Mouse (Mus musculus) heart, embryonic 14.5 days (tissue): ENCODE results near the gene Dus2. TPM values are rescaled to one million over a fixed set of nuclear protein-coding genes. Genes with fewer than 3 reads are reported as not detected.
A peak's percentile ranks its signal among the peaks of the same experiment; 100 is the strongest.

ENCODE experiments used
- ATAC-seq: fragments of 200-750 bp; cut with Nextera tagmentation; 2 replicates; pipeline ENCODE4 v1.8.0; 2017; ENCODE audit warnings: low read depth, moderate TSS enrichment; ENCODE audit not compliant: insufficient number of reproducible peaks, insufficient read depth, low FRiP score
- H3K27ac ChIP-seq, 2 experiments: fragments of 200-500 bp in 1 of 2; fragments of 300-500 bp in 1 of 2; sonication (generic) in 1 of 2; replicated peaks in 1 of 2; 2 replicates each; pipeline ENCODE4 v1.5.1; 2012 to 2014; ENCODE audit warnings: low read depth in 2 of 2, low read length in 2 of 2, control low read depth in 1 of 2, mild to moderate bottlenecking in 1 of 2, mixed read lengths in 1 of 2; ENCODE audit not compliant: control insufficient read depth in 1 of 2, insufficient read depth in 1 of 2
- H3K27me3 ChIP-seq: fragments of 300-500 bp; sonication (generic); 2 replicates; pipeline ENCODE4 v1.6.1; 2014; ENCODE audit warnings: mild to moderate bottlenecking, low read length, control low read depth; ENCODE audit not compliant: control insufficient read depth, insufficient read depth
- H3K36me3 ChIP-seq: fragments of 300-500 bp; sonication (generic); 2 replicates; pipeline ENCODE4 v1.6.1; 2014; ENCODE audit warnings: mild to moderate bottlenecking, control low read depth, low read length, mixed read lengths; ENCODE audit not compliant: control insufficient read depth, insufficient read depth
- H3K4me1 ChIP-seq, 2 experiments: fragments of 200-500 bp in 1 of 2; fragments of 300-500 bp in 1 of 2; sonication (generic) in 1 of 2; 2 replicates each; pipeline ENCODE4 v1.6.1; 2012 to 2014; ENCODE audit warnings: low read length in 2 of 2, control low read depth in 1 of 2, mixed read lengths in 1 of 2; ENCODE audit not compliant: control insufficient read depth in 2 of 2, insufficient read depth in 2 of 2
- H3K4me2 ChIP-seq: fragments of 300-500 bp; sonication (generic); 2 replicates; pipeline ENCODE4 v1.6.1; 2014; ENCODE audit warnings: mild to moderate bottlenecking, low read length
- H3K4me3 ChIP-seq, 2 experiments: fragments of 200-500 bp in 1 of 2; fragments of 300-500 bp in 1 of 2; sonication (generic) in 1 of 2; 2 replicates each; pipeline ENCODE4 v1.5.1; 2012 to 2014; ENCODE audit warnings: low read length in 2 of 2, mild to moderate bottlenecking in 2 of 2, control low read depth in 1 of 2, low read depth in 1 of 2, moderate library complexity in 1 of 2; ENCODE audit not compliant: control insufficient read depth in 1 of 2, insufficient read depth in 1 of 2
- H3K9ac ChIP-seq: fragments of 300-500 bp; sonication (generic); 2 replicates; pipeline ENCODE4 v1.6.1; 2014; ENCODE audit warnings: mild to moderate bottlenecking, low read length
- H3K9me3 ChIP-seq: fragments of 300-500 bp; sonication (generic); 2 replicates; pipeline ENCODE4 v1.6.1; 2016; ENCODE audit warnings: low read length, control low read depth; ENCODE audit not compliant: control insufficient read depth
- WGBS: fragments of 180-500 bp; shearing (Covaris S2); extraction: QIAGEN DNeasy Blood & Tissue Kit; methylation state at CpG from one replicate; pipeline ENCODE4 v1.1.7; 2014; 5-methylcytosine and 5-hydroxymethylcytosine counted together
- polyA plus RNA-seq: library from polyadenylated mRNA; unstranded; fragments of >200 nt; fragmentation: Nextera tagmentation; extraction: Ambion mirVana; gene quantifications from 2 replicates; pipeline ENCODE4 v1.2.1, GENCODE M21; 2014

Dus2 gene
- polyA plus RNA-seq, 1 experiment from 2014 or later, result 15.2 TPM

DNA sequence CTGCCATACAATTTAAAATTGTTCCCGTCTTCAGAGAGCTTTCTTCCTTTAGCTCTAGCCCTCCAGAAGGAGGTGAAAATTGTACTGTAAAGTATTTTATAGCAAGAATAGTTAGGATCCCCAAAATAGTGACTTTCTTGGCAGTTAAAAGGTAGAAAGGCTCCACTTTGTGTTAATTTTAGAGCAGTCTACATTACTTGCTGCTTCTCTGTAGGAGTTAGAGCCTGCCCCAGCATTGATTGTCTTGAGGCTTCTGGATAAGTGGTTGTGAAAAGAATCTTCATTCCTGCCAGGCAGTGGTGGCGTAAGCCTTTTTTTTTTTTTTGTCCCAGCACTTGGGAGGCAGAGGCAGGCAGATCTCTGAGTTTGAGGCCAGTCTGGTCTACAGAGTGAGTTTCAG is 75.6 kb downstream of the Dus2 start:
- Histone ChIP-seq H3K36me3 (no peaks in the 10 kb centered on the region), H3K4me2 (no peak overlapping the region), H3K27ac (no peak overlapping the region), H3K4me1 (peaks cover 0 to 3% of the 10 kb centered on the region in 2 experiments; a peak in 1 of 4 replicates), H3K27me3 (no peaks in the 10 kb centered on the region), H3K9ac (no peak overlapping the region), H3K9me3 (no peaks in the 10 kb centered on the region), H3K4me3 (no peak overlapping the region)
- ATAC-seq, result no peak
- WGBS, result 90% methylated on average over 2 of the region's 2 CpGs

DNA sequence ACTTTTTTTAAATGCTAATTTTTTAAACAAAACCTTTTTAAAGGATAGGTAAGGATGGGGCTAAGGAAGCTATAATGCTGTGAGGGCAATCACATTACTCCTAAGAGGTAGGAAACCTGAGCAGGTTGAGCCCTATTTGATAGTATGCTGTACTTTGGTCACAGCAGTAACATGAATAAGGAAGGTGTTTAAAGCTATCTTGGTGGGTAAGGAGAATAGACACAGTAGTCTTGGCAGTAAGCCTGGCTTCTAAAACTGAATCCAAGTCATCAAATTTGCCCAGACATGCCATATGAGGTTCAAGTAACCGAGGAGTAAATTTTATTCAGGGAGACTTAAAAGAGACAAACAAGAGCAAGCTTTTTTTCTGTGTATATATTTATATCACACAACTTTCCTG is 78.4 kb downstream of the Dus2 start:
- Histone ChIP-seq H3K27ac (no peak overlapping the region), H3K4me3 (no peak overlapping the region), H3K9ac (no peak overlapping the region), H3K27me3 (no peaks in the 10 kb centered on the region), H3K9me3 (no peaks in the 10 kb centered on the region), H3K4me1 (no peaks in the 10 kb centered on the region), H3K36me3 (no peaks in the 10 kb centered on the region), H3K4me2 (no peak overlapping the region)
- no peak for ATAC-seq
- 68% methylated on average over 1 of the region's 1 CpGs for WGBS

DNA sequence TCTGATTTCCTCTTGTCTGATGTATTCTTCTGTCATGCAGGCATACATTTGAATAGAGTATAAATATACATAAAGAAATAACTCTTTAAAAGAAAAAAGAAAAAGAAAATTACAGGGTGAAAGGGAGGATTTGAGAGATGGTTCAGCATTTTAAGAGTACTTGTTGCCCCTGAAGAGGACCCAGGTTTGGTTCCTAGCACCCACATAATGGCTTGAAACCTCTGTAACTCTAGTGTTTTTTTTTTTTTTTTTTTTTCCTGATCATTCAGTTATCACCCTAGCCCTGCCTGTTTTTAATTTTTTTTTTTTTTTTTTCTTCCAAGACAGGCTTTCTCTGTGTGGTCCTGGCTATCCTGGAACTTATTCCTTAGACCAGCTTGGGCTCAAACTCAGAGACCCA is 81.0 kb downstream of the Dus2 start:
- Histone ChIP-seq H3K4me2 (no peak overlapping the region), H3K9me3 (no peaks in the 10 kb centered on the region)
- ATAC-seq, result no peak

DNA sequence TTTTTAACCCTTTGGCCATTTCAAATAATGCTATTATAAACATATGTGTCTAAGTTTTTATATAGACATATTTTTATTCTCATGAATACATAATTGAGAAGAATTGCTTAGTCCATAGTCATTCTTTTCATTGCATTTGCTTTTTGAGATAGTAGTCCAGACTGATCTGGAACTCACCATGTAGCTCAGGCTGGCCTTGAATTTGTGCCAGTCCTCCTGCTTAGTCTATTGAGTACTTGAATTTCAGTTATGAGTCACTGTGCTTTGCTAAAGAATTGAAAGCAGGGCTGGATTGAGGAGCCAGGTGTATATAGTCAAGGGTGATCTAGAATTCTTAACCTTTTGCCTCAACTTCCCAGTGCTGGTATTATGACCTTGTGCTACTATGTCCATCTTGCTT is 83.1 kb downstream of the Dus2 start:
- Histone ChIP-seq H3K27me3 (no peaks in the 10 kb centered on the region), H3K4me1 (peaks cover 0 to 8% of the 10 kb centered on the region in 2 experiments; a peak in 2 of 4 replicates), H3K4me2 (no peak overlapping the region), H3K9ac (no peak overlapping the region), H3K4me3 (no peak overlapping the region), H3K36me3 (peaks cover 8% of the 10 kb centered on the region), H3K27ac (no peak overlapping the region), H3K9me3 (no peaks in the 10 kb centered on the region)
- ATAC-seq, result no peak

More for the DNA sequence above, 81.0 kb downstream of the Dus2 start:
- Histone ChIP-seq H3K9ac (no peak overlapping the region), H3K27ac (no peak overlapping the region), H3K27me3 (no peaks in the 10 kb centered on the region), H3K4me1 (peaks cover 0 to 8% of the 10 kb centered on the region in 2 experiments; a peak in 2 of 4 replicates), H3K36me3 (no peaks in the 10 kb centered on the region), H3K4me3 (no peak overlapping the region)

DNA sequence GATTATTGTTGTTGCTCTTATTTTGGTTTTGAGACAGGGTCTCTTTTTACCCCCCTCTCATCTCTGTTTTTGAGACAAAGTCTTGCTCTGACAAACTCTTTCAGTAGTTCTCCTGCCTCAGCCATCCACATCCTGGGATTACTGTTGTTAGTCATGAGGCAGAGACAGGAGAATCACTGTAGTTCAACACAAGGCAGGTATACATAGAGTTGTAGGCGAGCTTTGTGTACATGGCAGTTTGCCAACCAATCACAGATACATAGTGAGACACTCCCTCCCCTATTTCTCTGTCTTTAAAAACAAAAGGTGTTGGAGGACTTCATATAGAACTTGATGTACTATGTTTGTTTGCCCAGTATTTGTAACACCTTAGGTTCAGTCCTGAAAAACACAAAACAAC is 83.5 kb downstream of the Dus2 start:
- H3K9ac ChIP-seq, result no peak overlapping the region
- H3K27ac ChIP-seq, result no peak overlapping the region
- no peak for ATAC-seq
- H3K4me1 ChIP-seq, result peaks cover 0 to 8% of the 10 kb centered on the region in 2 experiments; a peak in 2 of 4 replicates
- no peaks in the 10 kb centered on the region for H3K9me3 ChIP-seq
- H3K4me2 ChIP-seq, result no peak overlapping the region
- no peaks in the 10 kb centered on the region for H3K27me3 ChIP-seq
- 72% methylated on average over 1 of the region's 1 CpGs for WGBS
- H3K36me3 ChIP-seq, result peaks cover 13% of the 10 kb centered on the region
- H3K4me3 ChIP-seq, result no peak overlapping the region

DNA sequence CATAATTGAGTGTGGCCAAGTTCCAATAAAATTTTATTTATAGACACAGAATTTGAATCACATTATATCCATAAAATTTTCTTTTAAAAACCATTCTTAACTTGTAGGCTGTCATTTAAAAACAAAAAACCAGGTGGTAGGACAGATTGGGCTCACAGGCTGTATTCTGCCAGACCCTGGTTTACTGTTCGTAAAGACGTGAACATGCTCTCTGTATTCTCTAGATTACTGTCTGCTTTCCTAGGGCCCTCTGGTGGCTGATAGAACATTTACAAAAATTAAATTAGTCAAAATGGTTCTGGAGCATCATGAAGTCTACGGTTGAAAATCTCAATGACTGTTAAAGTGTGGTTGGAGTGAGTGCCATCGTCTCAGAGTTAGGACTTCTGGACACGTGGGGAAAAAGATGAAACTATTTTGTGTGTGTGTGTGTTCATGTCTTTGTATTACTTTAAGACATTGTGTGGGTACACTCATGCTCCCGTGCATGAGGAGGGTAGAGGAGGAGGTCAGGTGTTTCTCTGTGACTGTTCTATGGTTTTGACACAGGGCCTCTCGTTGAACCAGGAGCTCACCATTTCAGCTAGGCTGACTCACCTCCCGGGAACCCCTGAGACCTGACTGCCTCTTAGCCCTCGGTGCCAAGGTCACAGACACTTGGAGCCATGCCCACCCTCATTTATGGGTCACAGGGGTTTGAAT is 84.2 kb downstream of the Dus2 start:
- no peaks in the 10 kb centered on the region for H3K27me3 ChIP-seq
- no peak overlapping the region for H3K4me2 ChIP-seq
- ATAC-seq, result no peak
- H3K9me3 ChIP-seq, result no peaks in the 10 kb centered on the region
- peaks cover 13% of the 10 kb centered on the region for H3K36me3 ChIP-seq
- 0 out of 4 replicates have a peak overlapping the region, but pooled peaks of 1 of the 2 experiments have one; percentile 12 for H3K27ac ChIP-seq
- H3K4me1 ChIP-seq, result peaks cover 0 to 8% of the 10 kb centered on the region in 2 experiments; a peak in 2 of 4 replicates
- H3K9ac ChIP-seq, result no peak overlapping the region
- no peak overlapping the region for H3K4me3 ChIP-seq
- 61% methylated on average over 9 of the region's 9 CpGs for WGBS

DNA sequence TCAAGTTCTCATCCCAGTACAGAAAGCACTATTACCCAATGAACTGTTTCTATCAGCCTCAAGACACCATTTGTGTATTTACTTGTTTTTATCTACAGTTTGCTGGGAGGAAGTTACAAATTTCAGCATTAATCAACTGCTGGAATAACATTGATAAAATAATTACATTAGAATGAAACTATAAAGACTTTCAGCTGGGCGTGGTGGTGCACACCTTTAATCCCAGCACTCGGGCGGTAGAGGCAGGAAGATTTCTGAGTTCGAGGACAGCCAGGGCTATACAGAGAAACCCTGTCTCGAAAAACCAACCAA is 84.7 kb downstream of the Dus2 start:
- no peak overlapping the region for H3K4me3 ChIP-seq
- no peak overlapping the region for H3K9ac ChIP-seq
- no peak for ATAC-seq
- H3K4me1 ChIP-seq, result peaks cover 0 to 8% of the 10 kb centered on the region in 2 experiments; a peak in 2 of 4 replicates
- 94% methylated on average over 5 of the region's 5 CpGs for WGBS
- no peak overlapping the region for H3K4me2 ChIP-seq
- H3K36me3 ChIP-seq, result peaks cover 13% of the 10 kb centered on the region
- no peaks in the 10 kb centered on the region for H3K9me3 ChIP-seq
- no peak overlapping the region for H3K27ac ChIP-seq
- H3K27me3 ChIP-seq, result no peaks in the 10 kb centered on the region

DNA sequence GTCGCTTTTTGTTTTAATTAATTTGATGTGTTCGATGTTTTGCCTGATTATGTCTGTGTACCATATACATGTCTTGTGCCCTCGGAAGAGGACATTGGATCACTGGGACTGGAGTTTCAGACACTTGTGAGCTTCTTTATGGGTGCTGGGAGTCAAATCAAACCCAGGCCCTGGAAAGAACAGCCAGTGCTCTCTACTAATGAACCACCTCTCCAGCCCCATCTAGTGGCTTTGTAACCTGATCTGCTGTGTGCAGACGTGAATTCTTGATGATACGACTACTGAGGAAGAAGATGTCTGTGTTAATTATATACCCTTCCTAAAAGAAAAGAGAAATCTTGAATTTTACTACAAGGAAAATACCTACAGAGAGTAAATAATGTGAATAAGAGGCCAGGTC is 85.5 kb downstream of the Dus2 start:
- H3K36me3 ChIP-seq, result peaks cover 13% of the 10 kb centered on the region
- no peak overlapping the region for H3K27ac ChIP-seq
- peaks cover 0 to 8% of the 10 kb centered on the region in 2 experiments; a peak in 2 of 4 replicates for H3K4me1 ChIP-seq
- no peaks in the 10 kb centered on the region for H3K27me3 ChIP-seq
- H3K9ac ChIP-seq, result no peak overlapping the region
- H3K4me3 ChIP-seq, result no peak overlapping the region
- ATAC-seq, result no peak
- 73% methylated on average over 5 of the region's 5 CpGs for WGBS
- no peak overlapping the region for H3K4me2 ChIP-seq
- no peaks in the 10 kb centered on the region for H3K9me3 ChIP-seq
